Mouse (Mus musculus) embryonic facial prominence, embryonic 11.5 days (tissue): Measurements from ENCODE around the gene Lars2. TPM values are rescaled to one million over a fixed set of nuclear protein-coding genes. Genes with fewer than 3 reads are reported as not detected.

Experiments used
- ATAC-seq: fragments of 200-750 bp; cut with Nextera tagmentation; replicated peaks from 2 replicates; pipeline ENCODE4 v1.8.0; 2017; ENCODE audit warnings: low read depth; ENCODE audit not compliant: insufficient number of reproducible peaks, low FRiP score, low TSS enrichment
- DNase-seq: peaks from one replicate; pipeline ENCODE4 v3.0.0-alpha.2; 2015; ENCODE audit warnings: low spot score
- H3K27ac ChIP-seq: fragments of 300-500 bp; sonication (generic); replicated peaks from 2 replicates; pipeline ENCODE4 v1.5.1; 2014; ENCODE audit warnings: mild to moderate bottlenecking, low read depth, low read length, control low read depth
- H3K27me3 ChIP-seq: fragments of 300-500 bp; sonication (generic); 2 replicates; pipeline ENCODE4 v1.6.1; 2014; ENCODE audit warnings: mild to moderate bottlenecking, low read length, moderate library complexity, mixed read lengths; ENCODE audit not compliant: control insufficient read depth, insufficient read depth
- H3K36me3 ChIP-seq: fragments of 300-500 bp; sonication (generic); replicated peaks from 2 replicates; pipeline ENCODE4 v1.6.1; 2014; ENCODE audit warnings: low read depth, mild to moderate bottlenecking, low read length, moderate library complexity, mixed read lengths; ENCODE audit not compliant: control insufficient read depth, insufficient read depth
- H3K4me1 ChIP-seq: fragments of 300-500 bp; sonication (generic); 2 replicates; pipeline ENCODE4 v1.6.1; 2014; ENCODE audit warnings: low read length, mixed read lengths; ENCODE audit not compliant: control insufficient read depth, insufficient read depth
- H3K4me2 ChIP-seq: fragments of 300-500 bp; sonication (generic); 2 replicates; pipeline ENCODE4 v1.6.1; 2014; ENCODE audit warnings: low read depth, mild to moderate bottlenecking, control low read depth, low read length, moderate library complexity
- H3K4me3 ChIP-seq: fragments of 300-500 bp; sonication (generic); 2 replicates; pipeline ENCODE4 v1.5.1; 2014; ENCODE audit warnings: low read depth, low read length, control low read depth
- H3K9ac ChIP-seq: fragments of 300-500 bp; sonication (generic); replicated peaks from 2 replicates; pipeline ENCODE4 v1.6.1; 2014; ENCODE audit warnings: mild to moderate bottlenecking, control low read depth, low read length
- H3K9me3 ChIP-seq: fragments of 300-500 bp; sonication (generic); replicated peaks from 2 replicates; pipeline ENCODE4 v1.6.1; 2016; ENCODE audit warnings: mild to moderate bottlenecking, low read length, inconsistent platforms, mixed read lengths; ENCODE audit not compliant: control insufficient read depth
- WGBS: fragments of 180-500 bp; shearing (Covaris S2); extraction: QIAGEN DNeasy Blood & Tissue Kit; methylation state at CpG from one replicate; pipeline ENCODE4 v1.1.7; 2014; 5-methylcytosine and 5-hydroxymethylcytosine counted together
- polyA plus RNA-seq: library from polyadenylated mRNA; unstranded; fragments of >200 nt; fragmentation: Nextera tagmentation; extraction: Ambion mirVana; gene quantifications from 2 replicates; pipeline ENCODE4 v1.2.1, GENCODE M21; 2014

Lars2 gene
- polyA plus RNA-seq, 1 experiment from 2014 or later: 1,123 TPM

DNA sequence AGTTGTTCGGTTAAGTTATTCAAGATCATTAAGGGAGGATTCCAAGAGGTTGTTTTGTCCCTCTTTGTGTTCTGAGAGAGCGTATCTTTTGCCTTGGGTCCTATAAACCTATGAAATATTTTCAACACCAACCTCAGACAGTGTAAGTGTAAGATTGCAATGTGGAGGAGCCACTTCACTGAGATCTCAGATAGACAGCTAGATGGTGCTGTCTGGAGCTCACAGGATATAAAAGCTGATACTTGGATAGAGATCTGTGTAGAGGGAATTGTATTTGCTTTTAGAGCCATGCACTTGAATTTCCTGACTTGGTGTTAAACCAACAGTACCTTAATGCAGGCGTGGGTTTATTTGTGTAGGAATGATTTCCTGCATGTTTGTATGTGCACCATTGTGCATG is 35.5 kb downstream of the Lars2 start:
- no peak overlapping the region for H3K4me3 ChIP-seq
- no peak overlapping the region for H3K27ac ChIP-seq
- ATAC-seq (no peak), DNase-seq (no peak)
- no peak overlapping the region for H3K9ac ChIP-seq
- H3K36me3 ChIP-seq: no peaks in the 10 kb centered on the region
- H3K4me2 ChIP-seq: no peak overlapping the region
- no peaks in the 10 kb centered on the region for H3K27me3 ChIP-seq
- no peaks in the 10 kb centered on the region for H3K9me3 ChIP-seq
- no peaks in the 10 kb centered on the region for H3K4me1 ChIP-seq
- WGBS: 91% methylated on average over 3 of the region's 3 CpGs

DNA sequence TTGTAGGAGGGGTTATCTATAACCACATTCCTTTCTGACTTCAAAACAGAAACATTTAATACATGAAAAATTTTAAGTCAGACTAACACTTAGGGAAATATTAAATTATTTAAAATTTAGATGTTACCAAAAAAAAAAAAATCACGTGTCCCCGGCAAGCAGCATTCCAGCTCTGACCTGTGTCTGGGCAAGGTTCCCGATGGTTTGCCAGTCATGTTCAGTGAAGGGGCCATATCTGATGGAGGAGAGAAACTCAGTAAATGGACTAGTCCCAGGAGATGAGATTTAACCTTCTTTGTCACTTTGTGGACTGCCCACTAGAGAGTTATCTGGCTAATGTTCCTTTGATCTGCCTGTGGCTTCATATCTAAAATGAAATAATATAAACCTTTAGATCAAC is 36.3 kb downstream of the Lars2 start:
- H3K36me3 ChIP-seq: no peaks in the 10 kb centered on the region
- no peak overlapping the region for H3K4me2 ChIP-seq
- no peaks in the 10 kb centered on the region for H3K4me1 ChIP-seq
- H3K9ac ChIP-seq: no peak overlapping the region
- ATAC-seq (no peak), DNase-seq (no peak)
- no peak overlapping the region for H3K4me3 ChIP-seq
- 87% methylated on average over 3 of the region's 3 CpGs for WGBS
- no peaks in the 10 kb centered on the region for H3K9me3 ChIP-seq
- H3K27ac ChIP-seq: no peak overlapping the region
- H3K27me3 ChIP-seq: no peaks in the 10 kb centered on the region

DNA sequence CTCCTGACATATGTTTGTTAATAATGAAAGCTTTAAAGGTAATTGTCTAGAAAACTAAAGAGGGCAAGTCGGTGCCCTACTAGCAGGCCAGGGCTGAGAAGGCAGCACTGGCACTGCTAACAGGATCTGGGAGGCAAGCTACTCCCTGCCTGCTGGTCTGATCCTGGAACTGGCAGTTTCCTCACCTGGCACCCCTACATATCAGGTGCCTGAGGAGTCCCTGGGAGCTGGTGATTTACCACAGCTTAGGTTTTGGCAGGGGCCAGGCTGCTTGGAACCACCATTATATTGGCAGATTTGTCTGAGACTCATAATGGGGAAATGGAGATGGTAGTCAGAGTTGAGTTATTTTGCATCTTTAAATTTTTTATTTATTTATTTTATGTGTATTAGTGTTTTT is 38.5 kb downstream of the Lars2 start:
- DNase-seq (no peak), ATAC-seq (no peak)
- H3K9me3 ChIP-seq: no peaks in the 10 kb centered on the region
- no peaks in the 10 kb centered on the region for H3K4me1 ChIP-seq
- H3K27me3 ChIP-seq: no peaks in the 10 kb centered on the region
- WGBS: 93% methylated on average over 1 of the region's 1 CpGs
- no peak overlapping the region for H3K4me3 ChIP-seq
- no peaks in the 10 kb centered on the region for H3K36me3 ChIP-seq
- no peak overlapping the region for H3K9ac ChIP-seq
- H3K27ac ChIP-seq: no peak overlapping the region
- H3K4me2 ChIP-seq: no peak overlapping the region

DNA sequence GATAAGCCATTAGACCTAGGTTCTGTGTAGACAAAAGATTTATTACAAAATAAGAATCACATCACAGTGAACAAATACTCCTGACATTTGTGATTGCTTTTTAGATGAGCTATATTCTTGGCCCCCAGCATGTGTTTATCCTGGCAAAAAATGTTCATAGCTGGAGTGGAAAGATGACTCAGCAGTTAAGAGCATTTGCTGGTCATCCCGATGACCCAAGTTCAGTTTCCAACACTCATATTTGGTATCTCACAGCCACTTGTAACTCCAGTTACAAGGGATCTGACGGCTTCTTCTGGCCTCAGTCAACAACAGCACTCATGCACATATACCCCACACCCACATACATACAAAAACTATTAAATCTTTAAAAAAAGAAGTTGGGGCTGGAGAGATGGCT is 42.0 kb downstream of the Lars2 start:
- H3K4me3 ChIP-seq: no peak overlapping the region
- H3K36me3 ChIP-seq: no peaks in the 10 kb centered on the region
- DNase-seq (no peak), ATAC-seq (no peak)
- H3K4me2 ChIP-seq: no peak overlapping the region
- no peak overlapping the region for H3K27ac ChIP-seq
- 94% methylated on average over 2 of the region's 2 CpGs for WGBS
- H3K9me3 ChIP-seq: no peaks in the 10 kb centered on the region
- no peak overlapping the region for H3K9ac ChIP-seq
- no peaks in the 10 kb centered on the region for H3K27me3 ChIP-seq
- no peaks in the 10 kb centered on the region for H3K4me1 ChIP-seq

DNA sequence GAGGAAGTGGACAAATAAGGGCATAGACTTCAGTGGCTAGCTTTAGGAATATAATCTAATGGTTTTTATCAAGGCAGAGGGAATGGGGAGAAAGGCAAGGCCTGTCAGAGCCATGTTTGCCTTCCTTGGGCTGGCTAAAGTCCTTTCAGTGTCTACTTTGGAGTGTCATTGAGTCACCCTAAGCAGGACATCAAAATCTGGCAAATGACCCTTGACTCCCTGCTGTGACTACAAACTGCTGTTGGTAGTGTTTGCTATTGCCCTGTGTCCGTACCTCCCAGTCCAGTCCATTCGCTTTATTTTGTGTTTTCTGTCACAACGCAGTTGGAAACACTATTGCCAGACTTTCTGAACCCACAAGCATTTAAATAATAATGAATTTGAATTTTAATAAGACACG is 63.1 kb downstream of the Lars2 start:
- DNase-seq (no peak), ATAC-seq (no peak)
- H3K4me3 ChIP-seq: no peak overlapping the region
- no peaks in the 10 kb centered on the region for H3K36me3 ChIP-seq
- no peak overlapping the region for H3K27ac ChIP-seq
- H3K9ac ChIP-seq: no peak overlapping the region
- 84% methylated on average over 4 of the region's 4 CpGs for WGBS
- no peak overlapping the region for H3K4me2 ChIP-seq
- no peaks in the 10 kb centered on the region for H3K9me3 ChIP-seq
- H3K4me1 ChIP-seq: no peaks in the 10 kb centered on the region
- no peaks in the 10 kb centered on the region for H3K27me3 ChIP-seq

DNA sequence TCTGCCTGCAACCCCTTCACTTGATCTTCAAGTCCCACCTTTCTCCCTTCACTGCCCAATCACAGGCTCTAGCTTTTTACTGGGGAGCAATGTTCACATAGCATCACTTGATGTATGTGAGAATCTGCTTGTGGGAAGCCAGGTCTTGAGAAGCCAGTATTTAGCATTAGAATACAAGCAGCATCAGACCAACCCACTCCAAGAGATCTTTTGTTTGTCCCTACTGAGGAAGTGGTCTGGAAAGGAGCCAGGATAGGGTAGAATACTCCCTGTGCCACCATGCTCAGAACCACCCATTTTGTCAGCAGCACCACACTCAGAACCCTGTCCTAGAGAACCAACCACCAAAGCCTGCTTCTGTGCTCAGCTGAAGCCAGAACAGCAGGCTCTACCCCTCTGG is 64.2 kb downstream of the Lars2 start:
- no peak for DNase-seq
- no peak overlapping the region for H3K4me3 ChIP-seq
- no peaks in the 10 kb centered on the region for H3K4me1 ChIP-seq
- ATAC-seq: no peak
- no peaks in the 10 kb centered on the region for H3K36me3 ChIP-seq
- no peak overlapping the region for H3K4me2 ChIP-seq
- H3K27me3 ChIP-seq: no peaks in the 10 kb centered on the region
- H3K9me3 ChIP-seq: no peaks in the 10 kb centered on the region
- no peak overlapping the region for H3K9ac ChIP-seq
- no peak overlapping the region for H3K27ac ChIP-seq

DNA sequence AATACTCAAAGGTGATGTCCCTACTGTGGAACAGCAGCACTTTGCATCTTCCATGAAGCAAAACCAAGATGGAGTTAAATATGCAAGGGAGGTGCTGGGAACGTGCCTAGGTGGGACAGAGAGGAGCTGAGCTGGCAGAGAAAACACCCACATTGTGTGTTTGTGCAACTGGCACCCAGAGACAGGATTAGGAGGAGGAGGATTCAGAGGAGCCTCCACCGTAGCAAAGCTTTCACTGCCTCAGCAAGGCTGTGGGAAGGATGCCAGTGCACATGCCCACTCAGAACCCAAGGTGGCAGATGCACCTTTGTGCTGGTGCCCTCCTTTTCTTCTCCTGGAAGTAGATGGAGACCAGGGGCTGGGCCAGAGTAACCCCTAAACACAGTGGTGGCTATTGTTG is 71.5 kb downstream of the Lars2 start:
- no peaks in the 10 kb centered on the region for H3K4me1 ChIP-seq
- H3K36me3 ChIP-seq: no peaks in the 10 kb centered on the region
- no peak overlapping the region for H3K4me2 ChIP-seq
- no peak overlapping the region for H3K27ac ChIP-seq
- 80% methylated on average over 2 of the region's 2 CpGs for WGBS
- ATAC-seq (no peak), DNase-seq (no peak)
- no peaks in the 10 kb centered on the region for H3K27me3 ChIP-seq
- H3K9me3 ChIP-seq: no peaks in the 10 kb centered on the region
- H3K4me3 ChIP-seq: no peak overlapping the region
- H3K9ac ChIP-seq: no peak overlapping the region

DNA sequence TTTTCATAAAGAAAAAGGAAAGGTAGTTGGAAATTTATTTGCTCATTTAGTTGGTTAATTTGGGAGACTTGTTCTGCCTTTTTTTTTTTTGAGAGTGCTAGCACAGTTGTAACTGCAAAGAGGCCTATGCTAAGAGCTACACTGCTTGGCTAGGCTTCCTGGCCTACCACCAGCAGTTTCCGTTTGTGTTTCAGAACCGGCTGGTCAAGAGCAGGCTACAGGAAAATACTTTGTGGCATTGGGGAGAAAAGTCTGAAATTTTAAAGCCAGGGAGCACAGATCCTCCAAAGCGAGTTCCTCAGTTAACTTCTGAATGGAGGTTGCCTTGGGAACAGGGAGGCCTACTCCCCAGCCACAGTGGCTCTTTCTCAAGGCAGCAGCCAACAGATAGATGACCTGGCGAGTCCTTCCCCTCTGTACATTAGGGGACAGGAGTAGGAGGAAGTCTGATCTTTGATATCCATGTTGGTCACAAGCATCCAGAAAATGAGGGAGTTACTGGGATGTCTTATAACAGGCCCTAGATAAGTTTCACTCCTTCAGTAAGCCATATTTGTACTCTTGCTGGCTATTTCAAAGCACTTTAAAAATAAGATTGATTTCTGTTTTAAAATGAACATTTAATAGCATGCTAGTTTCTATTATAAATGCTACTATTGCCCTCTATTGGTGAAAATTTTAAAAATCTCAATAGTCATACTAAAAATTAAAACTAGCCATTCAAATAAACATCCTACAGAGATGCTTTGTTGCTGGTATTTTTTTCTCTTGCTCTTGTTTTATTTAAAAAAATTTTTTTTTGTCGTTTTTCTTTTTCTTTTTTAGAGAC is 73.7 kb downstream of the Lars2 start:
- ATAC-seq (no peak), DNase-seq (no peak)
- Histone ChIP-seq H3K9ac (no peak overlapping the region), H3K9me3 (no peaks in the 10 kb centered on the region), H3K4me2 (no peak overlapping the region), H3K4me3 (no peak overlapping the region), H3K27ac (no peak overlapping the region), H3K27me3 (no peaks in the 10 kb centered on the region), H3K36me3 (no peaks in the 10 kb centered on the region), H3K4me1 (no peaks in the 10 kb centered on the region)
- 59% methylated on average over 5 of the region's 5 CpGs for WGBS
